Mouse (Mus musculus): ENCODE measurements around the gene St8sia6.

DNA sequence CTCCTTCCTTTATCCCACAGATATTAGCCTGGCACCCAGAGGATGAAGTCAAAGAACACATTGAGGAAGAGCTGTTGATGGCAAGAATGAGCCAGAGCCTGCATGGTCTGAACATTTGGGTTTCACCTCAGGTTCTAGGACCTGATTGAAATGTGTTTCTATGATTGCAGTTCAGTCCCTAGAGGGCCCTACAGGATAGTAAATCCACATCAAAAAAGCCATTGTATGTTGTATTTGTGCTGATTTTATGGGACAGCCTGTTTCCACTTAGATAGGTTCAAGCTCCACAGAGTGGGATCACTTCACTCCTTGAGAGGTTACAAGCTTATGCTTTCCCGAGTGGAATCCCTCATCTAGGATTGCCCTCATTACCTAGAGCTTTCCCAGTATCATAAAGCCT, 159.0 kb downstream of the St8sia6 start:
- TF ChIP-seq POLR2A (IDR thresholded peaks at IDR 0.05; ENCODE audit: insufficient read depth, low read depth, low read length) (no peak), CTCF (IDR thresholded peaks at IDR 0.05) (peak; percentile 40)
